Mouse (Mus musculus): ENCODE data around the gene Cryba4. TPM values are rescaled to one million over a fixed set of nuclear protein-coding genes. Genes with fewer than 3 reads are reported as not detected.

Gene Cryba4
- total and polyA plus RNA-seq, 3 experiments: 0.39 to 0.77 TPM; not detected in 1

GRCm38 (mm10) chr5:112281676-112282075, 29.4 kb upstream of the Cryba4 start:
- TF ChIP-seq CHD2 (IDR thresholded peaks at IDR 0.05; ENCODE audit: low read length) (no peak), USF1 (IDR thresholded peaks at IDR 0.05; ENCODE audit: low read depth, low read length) (no peak), MEF2A (IDR thresholded peaks at IDR 0.05; ENCODE audit: extremely low read depth, insufficient replicate concordance, low read depth, low read length, poor library complexity, severe bottlenecking) (no peak), CHD1 (IDR thresholded peaks at IDR 0.05; ENCODE audit: low read depth, low read length) (no peak), ZNF384 (IDR thresholded peaks at IDR 0.05; ENCODE audit: low read depth, low read length) (no peak), HCFC1 (IDR thresholded peaks at IDR 0.05; ENCODE audit: low read depth, low read length) (no peak), POLR2AphosphoS5 (IDR thresholded peaks at IDR 0.05; ENCODE audit: borderline replicate concordance, low read depth, low read length) (no peak), E2F4 (IDR thresholded peaks at IDR 0.05; ENCODE audit: borderline replicate concordance, low read depth, low read length) (no peak), MYC (IDR thresholded peaks at IDR 0.05; ENCODE audit: low read depth, low read length) (no peak)
- Histone ChIP-seq H3K9me3 (replicated peaks; ENCODE audit: insufficient read depth, low read length) (no peaks in the 10 kb centered on the region), H3K4me1 (ENCODE audit: control insufficient read depth in 1 of 2, insufficient read depth in 2 of 2, low read length in 2 of 2) (peaks cover 16 to 88% of the 10 kb centered on the region in 2 experiments), H3K36me3 (ENCODE audit: control insufficient read depth in 1 of 2, insufficient read depth in 2 of 2, low read length in 2 of 2) (peaks cover 0 to 74% of the 10 kb centered on the region in 2 experiments; a peak in 2 of 4 replicates), H3K9ac (ENCODE audit: control insufficient read depth, low read depth, low read length, poor library complexity, severe bottlenecking) (no peak overlapping the region), H3K27ac (ENCODE audit: control insufficient read depth, low read depth, low read length) (peak overlapping the region; percentile 32), H3K27me3 (ENCODE audit: control insufficient read depth in 1 of 2, insufficient read depth in 2 of 2, low read length in 2 of 2) (no peaks in the 10 kb centered on the region), H3K79me2 (ENCODE audit: control insufficient read depth, insufficient read depth, low read length, poor library complexity) (peaks cover 84% of the 10 kb centered on the region), H3K4me3 (ENCODE audit: control insufficient read depth in 1 of 2, insufficient read depth in 1 of 2, low read depth in 2 of 2, low read length in 2 of 2) (no peak overlapping the region)
- DNase-seq (ENCODE audit: low read depth, low spot score): peak; percentile 39

- no peak overlapping the region for H3K9ac ChIP-seq (ENCODE audit: control insufficient read depth, low read depth, low read length, poor library complexity, severe bottlenecking)
- H3K4me3 ChIP-seq (ENCODE audit: control insufficient read depth in 1 of 2, insufficient read depth in 1 of 2, low read depth in 2 of 2, low read length in 2 of 2): no peak overlapping the region
- H3K36me3 ChIP-seq (ENCODE audit: control insufficient read depth in 1 of 2, insufficient read depth in 2 of 2, low read length in 2 of 2): peaks cover 0 to 70% of the 10 kb centered on the region in 2 experiments; a peak in 2 of 4 replicates
- DNase-seq (ENCODE audit: low read depth, low spot score): no peak
- H3K27ac ChIP-seq (ENCODE audit: control insufficient read depth, low read depth, low read length): peak overlapping the region; percentile 32
- peaks cover 85% of the 10 kb centered on the region for H3K79me2 ChIP-seq (ENCODE audit: control insufficient read depth, insufficient read depth, low read length, poor library complexity)
- no peaks in the 10 kb centered on the region for H3K9me3 ChIP-seq (replicated peaks; ENCODE audit: insufficient read depth, low read length)
- TF ChIP-seq POLR2AphosphoS2 (IDR thresholded peaks at IDR 0.05; ENCODE audit: low read length) (no peak), POLR2A (IDR thresholded peaks at IDR 0.05; ENCODE audit: control insufficient read depth in 1 of 2, insufficient read depth in 1 of 2, low read depth in 1 of 2, low read length in 2 of 2, poor library complexity in 1 of 2) (no peak), NRF1 (IDR thresholded peaks at IDR 0.05; ENCODE audit: insufficient read depth, low read depth, low read length, poor library complexity, severe bottlenecking) (no peak), RAD21 (IDR thresholded peaks at IDR 0.05; ENCODE audit: low read depth, low read length) (no peak), CHD2 (IDR thresholded peaks at IDR 0.05; ENCODE audit: low read length) (no peak), CHD1 (IDR thresholded peaks at IDR 0.05; ENCODE audit: low read depth, low read length) (no peak), SMC3 (IDR thresholded peaks at IDR 0.05; ENCODE audit: low read depth, low read length) (no peak)
- H3K4me1 ChIP-seq (ENCODE audit: control insufficient read depth in 1 of 2, insufficient read depth in 2 of 2, low read length in 2 of 2): peaks cover 13 to 82% of the 10 kb centered on the region in 2 experiments
- no peaks in the 10 kb centered on the region for H3K27me3 ChIP-seq (ENCODE audit: control insufficient read depth in 1 of 2, insufficient read depth in 2 of 2, low read length in 2 of 2)
These were observed 28.7 kb upstream of the Cryba4 start for GRCm38 (mm10) chr5:112280863-112281660.
